Mouse (Mus musculus): ENCODE data around the gene Skiv2l. TPM values are rescaled to one million over a fixed set of nuclear protein-coding genes. Genes with fewer than 3 reads are reported as not detected.
A peak's percentile ranks its signal among the peaks of the same experiment; 100 is the strongest.

Gene Skiv2l
- total RNA-seq, 2 experiments from 2014 or later, result 4.8 to 16.0 TPM

- no peak for ATAC-seq (replicated peaks; ENCODE audit: low FRiP score, poor library complexity, severe bottlenecking)
Observed at GRCm38 (mm10) chr17:34796311-34797140, 53.5 kb downstream of the Skiv2l start.

- peak; percentile 56; the same call in 1 of the 2 replicates for ATAC-seq (replicated peaks; ENCODE audit: low FRiP score, poor library complexity, severe bottlenecking)
Observed at GRCm38 (mm10) chr17:34795633-34796032, 54.4 kb downstream of the Skiv2l start.

- no peak for ATAC-seq (replicated peaks; ENCODE audit: low FRiP score, poor library complexity, severe bottlenecking)
Observed at GRCm38 (mm10) chr17:34795016-34795415, 55.0 kb downstream of the Skiv2l start.

Other genes with a start within 250 kb of the Skiv2l start
Only the 30 nearest of the 37 such genes appear.
- 13.6 and 21.3 TPM in 2 replicates for gene Ppt2, start 221.7 kb downstream of the Skiv2l start, total RNA-seq (2015; ENCODE audit: low replicate concordance)
- 2.9 and 3.3 TPM in 2 replicates for gene Ppt2, start 221.7 kb downstream of the Skiv2l start, total RNA-seq (2017; ENCODE audit: low replicate concordance)
- not detected in 2 replicates for gene Prrt1, start 220.7 kb downstream of the Skiv2l start, total RNA-seq (2015; ENCODE audit: low replicate concordance)
- not detected in 2 replicates for gene Prrt1, start 220.7 kb downstream of the Skiv2l start, total RNA-seq (2017; ENCODE audit: low replicate concordance)
- not detected in 2 replicates for gene Fkbpl, start 205.4 kb downstream of the Skiv2l start, total RNA-seq (2015; ENCODE audit: low replicate concordance)
- 0.42 and 3.9 TPM in 2 replicates for gene Fkbpl, start 205.4 kb downstream of the Skiv2l start, total RNA-seq (2017; ENCODE audit: low replicate concordance)
- gene Atf6b, start 203.1 kb downstream of the Skiv2l start, total RNA-seq (2015; ENCODE audit: low replicate concordance), result 4.2 and 6.9 TPM in 2 replicates
- 4.0 and 6.1 TPM in 2 replicates for gene Atf6b, start 203.1 kb downstream of the Skiv2l start, total RNA-seq (2017; ENCODE audit: low replicate concordance)
- gene Tnxb, start 179.7 kb downstream of the Skiv2l start, total RNA-seq (2015; ENCODE audit: low replicate concordance), result not detected in 2 replicates
- gene Tnxb, start 179.7 kb downstream of the Skiv2l start, total RNA-seq (2017; ENCODE audit: low replicate concordance), result not detected in 2 replicates
- 0.38 and 0.84 TPM in 2 replicates for gene C4b, start 106.3 kb downstream of the Skiv2l start, total RNA-seq (2015; ENCODE audit: low replicate concordance)
- not detected in 2 replicates for gene C4b, start 106.3 kb downstream of the Skiv2l start, total RNA-seq (2017; ENCODE audit: low replicate concordance)
- not detected in 2 replicates for gene Cyp21a1, start 45.6 kb downstream of the Skiv2l start, total RNA-seq (2015; ENCODE audit: low replicate concordance)
- gene Cyp21a1, start 45.6 kb downstream of the Skiv2l start, total RNA-seq (2017; ENCODE audit: low replicate concordance), result not detected in 2 replicates
- gene Stk19, start 13.3 kb downstream of the Skiv2l start, total RNA-seq (2015; ENCODE audit: low replicate concordance), result 8.3 and 8.6 TPM in 2 replicates
- 5.9 TPM in 2 replicates for gene Stk19, start 13.3 kb downstream of the Skiv2l start, total RNA-seq (2017; ENCODE audit: low replicate concordance)
- gene Dxo, start 13.2 kb downstream of the Skiv2l start, total RNA-seq (2015; ENCODE audit: low replicate concordance), result 6.5 and 6.9 TPM in 2 replicates
- gene Dxo, start 13.2 kb downstream of the Skiv2l start, total RNA-seq (2017; ENCODE audit: low replicate concordance), result 3.5 and 19.9 TPM in 2 replicates
- gene Nelfe, start 181 bp upstream of the Skiv2l start, total RNA-seq (2015; ENCODE audit: low replicate concordance), result 23.0 and 30.0 TPM in 2 replicates
- gene Nelfe, start 181 bp upstream of the Skiv2l start, total RNA-seq (2017; ENCODE audit: low replicate concordance), result 16.3 and 19.7 TPM in 2 replicates
- not detected in 2 replicates for gene Cfb, start 12.3 kb upstream of the Skiv2l start, total RNA-seq (2015; ENCODE audit: low replicate concordance)
- gene Cfb, start 12.3 kb upstream of the Skiv2l start, total RNA-seq (2017; ENCODE audit: low replicate concordance), result 0.43 and 0.56 TPM in 2 replicates
- gene Zbtb12, start 29.3 kb upstream of the Skiv2l start, total RNA-seq (2015; ENCODE audit: low replicate concordance), result 0.38 and 0.42 TPM in 2 replicates
- gene Zbtb12, start 29.3 kb upstream of the Skiv2l start, total RNA-seq (2017; ENCODE audit: low replicate concordance), result 0.98 TPM in 1 of 2 replicates, not detected in the other
- gene Gm20547, start 31.8 kb upstream of the Skiv2l start, total RNA-seq (2015; ENCODE audit: low replicate concordance), result 1.5 TPM in 1 of 2 replicates, not detected in the other
- not detected in 2 replicates for gene Gm20547, start 31.8 kb upstream of the Skiv2l start, total RNA-seq (2017; ENCODE audit: low replicate concordance)
- 3.6 TPM in 1 of 2 replicates, not detected in the other for gene C2, start 48.1 kb upstream of the Skiv2l start, total RNA-seq (2015; ENCODE audit: low replicate concordance)
- 0.98 TPM in 1 of 2 replicates, not detected in the other for gene C2, start 48.1 kb upstream of the Skiv2l start, total RNA-seq (2017; ENCODE audit: low replicate concordance)
- gene Ehmt2, start 48.3 kb upstream of the Skiv2l start, total RNA-seq (2015; ENCODE audit: low replicate concordance), result 18.8 and 19.9 TPM in 2 replicates
- gene Ehmt2, start 48.3 kb upstream of the Skiv2l start, total RNA-seq (2017; ENCODE audit: low replicate concordance), result 18.8 and 22.0 TPM in 2 replicates
- not detected in 2 replicates for gene Slc44a4, start 64.3 kb upstream of the Skiv2l start, total RNA-seq (2015; ENCODE audit: low replicate concordance)
- not detected in 2 replicates for gene Slc44a4, start 64.3 kb upstream of the Skiv2l start, total RNA-seq (2017; ENCODE audit: low replicate concordance)
- gene Neu1, start 81.0 kb upstream of the Skiv2l start, total RNA-seq (2015; ENCODE audit: low replicate concordance), result 12.3 and 12.9 TPM in 2 replicates
- gene Neu1, start 81.0 kb upstream of the Skiv2l start, total RNA-seq (2017; ENCODE audit: low replicate concordance), result 7.0 and 8.7 TPM in 2 replicates
- gene Hspa1b, start 109.0 kb upstream of the Skiv2l start, total RNA-seq (2015; ENCODE audit: low replicate concordance), result 4.0 and 7.3 TPM in 2 replicates
- 4.3 and 7.9 TPM in 2 replicates for gene Hspa1b, start 109.0 kb upstream of the Skiv2l start, total RNA-seq (2017; ENCODE audit: low replicate concordance)
- gene Gm20481, start 119.7 kb upstream of the Skiv2l start, total RNA-seq (2015; ENCODE audit: low replicate concordance), result not detected in 2 replicates
- gene Gm20481, start 119.7 kb upstream of the Skiv2l start, total RNA-seq (2017; ENCODE audit: low replicate concordance), result not detected in 2 replicates
- 1.5 and 2.9 TPM in 2 replicates for gene Hspa1a, start 121.9 kb upstream of the Skiv2l start, total RNA-seq (2015; ENCODE audit: low replicate concordance)
- gene Hspa1a, start 121.9 kb upstream of the Skiv2l start, total RNA-seq (2017; ENCODE audit: low replicate concordance), result 5.0 and 5.4 TPM in 2 replicates
- not detected in 2 replicates for gene Hspa1l, start 122.5 kb upstream of the Skiv2l start, total RNA-seq (2015; ENCODE audit: low replicate concordance)
- not detected in 2 replicates for gene Hspa1l, start 122.5 kb upstream of the Skiv2l start, total RNA-seq (2017; ENCODE audit: low replicate concordance)
- 46.8 and 50.3 TPM in 2 replicates for gene Lsm2, start 131.7 kb upstream of the Skiv2l start, total RNA-seq (2015; ENCODE audit: low replicate concordance)
- gene Lsm2, start 131.7 kb upstream of the Skiv2l start, total RNA-seq (2017; ENCODE audit: low replicate concordance), result 11.2 and 16.7 TPM in 2 replicates
- gene Vars, start 150.8 kb upstream of the Skiv2l start, total RNA-seq (2015; ENCODE audit: low replicate concordance), result 24.4 and 33.4 TPM in 2 replicates
- gene Vars, start 150.8 kb upstream of the Skiv2l start, total RNA-seq (2017; ENCODE audit: low replicate concordance), result 37.4 and 45.0 TPM in 2 replicates
- gene Vwa7, start 166.4 kb upstream of the Skiv2l start, total RNA-seq (2015; ENCODE audit: low replicate concordance), result not detected in 2 replicates
- gene Vwa7, start 166.4 kb upstream of the Skiv2l start, total RNA-seq (2017; ENCODE audit: low replicate concordance), result not detected in 2 replicates
- 2.3 TPM in 1 of 2 replicates, not detected in the other for gene Sapcd1, start 177.8 kb upstream of the Skiv2l start, total RNA-seq (2015; ENCODE audit: low replicate concordance)
- gene Sapcd1, start 177.8 kb upstream of the Skiv2l start, total RNA-seq (2017; ENCODE audit: low replicate concordance), result not detected in 2 replicates
- gene Msh5, start 196.5 kb upstream of the Skiv2l start, total RNA-seq (2015; ENCODE audit: low replicate concordance), result 0.38 and 1.5 TPM in 2 replicates
- gene Msh5, start 196.5 kb upstream of the Skiv2l start, total RNA-seq (2017; ENCODE audit: low replicate concordance), result 5.7 and 8.8 TPM in 2 replicates
- gene Clic1, start 199.8 kb upstream of the Skiv2l start, total RNA-seq (2015; ENCODE audit: low replicate concordance), result 74.6 and 85.9 TPM in 2 replicates
- gene Clic1, start 199.8 kb upstream of the Skiv2l start, total RNA-seq (2017; ENCODE audit: low replicate concordance), result 66.9 and 68.8 TPM in 2 replicates
- 1.0 and 1.7 TPM in 2 replicates for gene Ddah2, start 208.8 kb upstream of the Skiv2l start, total RNA-seq (2015; ENCODE audit: low replicate concordance)
- 2.2 TPM in 1 of 2 replicates, not detected in the other for gene Ddah2, start 208.8 kb upstream of the Skiv2l start, total RNA-seq (2017; ENCODE audit: low replicate concordance)
- gene Ly6g6c, start 215.2 kb upstream of the Skiv2l start, total RNA-seq (2015; ENCODE audit: low replicate concordance), result not detected in 2 replicates
- gene Ly6g6c, start 215.2 kb upstream of the Skiv2l start, total RNA-seq (2017; ENCODE audit: low replicate concordance), result not detected in 2 replicates
- gene Mpig6b, start 216.0 kb upstream of the Skiv2l start, total RNA-seq (2015; ENCODE audit: low replicate concordance), result 0.42 TPM in 1 of 2 replicates, not detected in the other
- not detected in 2 replicates for gene Mpig6b, start 216.0 kb upstream of the Skiv2l start, total RNA-seq (2017; ENCODE audit: low replicate concordance)